Mouse (Mus musculus) myocyte (in vitro differentiated cells): Measurements from ENCODE around the gene Ism1. TPM values are rescaled to one million over a fixed set of nuclear protein-coding genes. Genes with fewer than 3 reads are reported as not detected.
A peak's percentile ranks its signal among the peaks of the same experiment; 100 is the strongest.

Experiments
- H3K27me3 ChIP-seq: one replicate; pipeline ENCODE4 v1.6.1; 2011; ENCODE audit not compliant: control insufficient read depth, insufficient read depth, insufficient read length
- H3K36me3 ChIP-seq: one replicate; pipeline ENCODE4 v1.6.1; 2011; ENCODE audit not compliant: control insufficient read depth, insufficient read depth
- H3K4me2 ChIP-seq: one replicate; pipeline ENCODE4 v1.6.1; 2011; ENCODE audit warnings: low read depth, control low read depth
- H3K4me3 ChIP-seq: one replicate; pipeline ENCODE4 v1.5.1; 2011; ENCODE audit warnings: mild to moderate bottlenecking, control low read depth, moderate library complexity
- H3K79me2 ChIP-seq: one replicate; pipeline ENCODE4 v1.6.1; 2011; ENCODE audit not compliant: control insufficient read depth, insufficient read depth
- H3ac ChIP-seq: one replicate; pipeline ENCODE4 v1.6.1; 2011; ENCODE audit not compliant: control insufficient read depth, insufficient read length
- CEBPB ChIP-seq: IDR thresholded peaks from 2 replicates; pipeline ENCODE4 v1.6.1; 2011; ENCODE audit warnings: mild to moderate bottlenecking, moderate library complexity; ENCODE audit not compliant: poor library complexity, insufficient read depth, severe bottlenecking
- E2F4 ChIP-seq: IDR thresholded peaks from one replicate; pipeline ENCODE4 v1.6.1; 2011; ENCODE audit warnings: mild to moderate bottlenecking, control low read depth, moderate library complexity; ENCODE audit not compliant: insufficient read depth
- MAX ChIP-seq: IDR thresholded peaks from one replicate; pipeline ENCODE4 v1.6.1; 2011; ENCODE audit warnings: low read depth, mild to moderate bottlenecking, control low read depth
- MYOD1 ChIP-seq, 3 experiments: IDR thresholded peaks; one replicate each; pipeline ENCODE4 v1.6.1; 2011; ENCODE audit warnings: control low read depth in 2 of 3, low read depth in 2 of 3, mild to moderate bottlenecking in 2 of 3, moderate library complexity in 1 of 3; ENCODE audit not compliant: insufficient read length in 2 of 3, control insufficient read depth in 1 of 3
- MYOG ChIP-seq, 3 experiments: IDR thresholded peaks; one replicate each; pipeline ENCODE4 v1.6.1; 2011; ENCODE audit warnings: control low read depth in 2 of 3, low read depth in 2 of 3, mild to moderate bottlenecking in 2 of 3; ENCODE audit not compliant: insufficient read length in 2 of 3, control insufficient read depth in 1 of 3, insufficient read depth in 1 of 3
- POLR2A ChIP-seq: IDR thresholded peaks from one replicate; pipeline ENCODE4 v1.6.1; 2011; ENCODE audit warnings: low read depth, mild to moderate bottlenecking, control low read depth, moderate library complexity; ENCODE audit not compliant: insufficient read length
- POLR2AphosphoS2 ChIP-seq: IDR thresholded peaks from one replicate; pipeline ENCODE4 v1.6.1; 2011; ENCODE audit warnings: low read depth, control low read depth; ENCODE audit not compliant: insufficient read length
- REST ChIP-seq: IDR thresholded peaks from one replicate; pipeline ENCODE4 v1.6.1; 2011; ENCODE audit warnings: mild to moderate bottlenecking, control low read depth, moderate library complexity; ENCODE audit not compliant: insufficient read depth, insufficient read length
- SRF ChIP-seq: IDR thresholded peaks from one replicate; pipeline ENCODE4 v1.6.1; 2011; ENCODE audit warnings: low read depth; ENCODE audit not compliant: control insufficient read depth, insufficient read length
- TCF12 ChIP-seq: IDR thresholded peaks from one replicate; pipeline ENCODE4 v1.6.1; 2011; ENCODE audit warnings: mild to moderate bottlenecking, control low read depth; ENCODE audit not compliant: poor library complexity, insufficient read depth, severe bottlenecking
- TCF3 ChIP-seq: IDR thresholded peaks from one replicate; pipeline ENCODE4 v1.6.1; 2011; ENCODE audit warnings: low read depth, control low read depth; ENCODE audit not compliant: insufficient read length
- USF1 ChIP-seq: IDR thresholded peaks from one replicate; pipeline ENCODE4 v1.6.1; 2011; ENCODE audit warnings: low read depth, mild to moderate bottlenecking, control low read depth, moderate library complexity
- polyA plus RNA-seq: library from polyadenylated mRNA; unstranded; fragments of >200 nt; fragmentation: generic; extraction: Trizol; gene quantifications from one replicate; pipeline ENCODE4 v1.2.1, GENCODE M21; 2012; ENCODE audit warnings: missing spikeins

The Ism1 gene
- polyA plus RNA-seq, 1 experiment = not detected

- H3ac ChIP-seq = no peak overlapping the region
- H3K27me3 ChIP-seq = peaks cover 26% of the 10 kb centered on the region
- H3K79me2 ChIP-seq = no peaks in the 10 kb centered on the region
- no peak overlapping the region for H3K4me3 ChIP-seq
- H3K36me3 ChIP-seq = no peaks in the 10 kb centered on the region
- TF ChIP-seq SRF (no peak), MAX (no peak), E2F4 (no peak), CEBPB (no peak), POLR2AphosphoS2 (no peak), MYOD1 (IDR thresholded peaks at IDR 0.05; ENCODE audit: control insufficient read depth in 1 of 3, insufficient read length in 2 of 3, low read depth in 2 of 3) (no peak), TCF3 (no peak), POLR2A (no peak), MYOG (IDR thresholded peaks at IDR 0.05; ENCODE audit: control insufficient read depth in 1 of 3, insufficient read depth in 1 of 3, insufficient read length in 2 of 3, low read depth in 2 of 3) (no peak), TCF12 (no peak), REST (no peak), USF1 (no peak)
- H3K4me2 ChIP-seq = peak overlapping the region; percentile 59
Observed at GRCm38 (mm10) chr2:139677065-139677762, 764 bp upstream of the Ism1 start.

DNA sequence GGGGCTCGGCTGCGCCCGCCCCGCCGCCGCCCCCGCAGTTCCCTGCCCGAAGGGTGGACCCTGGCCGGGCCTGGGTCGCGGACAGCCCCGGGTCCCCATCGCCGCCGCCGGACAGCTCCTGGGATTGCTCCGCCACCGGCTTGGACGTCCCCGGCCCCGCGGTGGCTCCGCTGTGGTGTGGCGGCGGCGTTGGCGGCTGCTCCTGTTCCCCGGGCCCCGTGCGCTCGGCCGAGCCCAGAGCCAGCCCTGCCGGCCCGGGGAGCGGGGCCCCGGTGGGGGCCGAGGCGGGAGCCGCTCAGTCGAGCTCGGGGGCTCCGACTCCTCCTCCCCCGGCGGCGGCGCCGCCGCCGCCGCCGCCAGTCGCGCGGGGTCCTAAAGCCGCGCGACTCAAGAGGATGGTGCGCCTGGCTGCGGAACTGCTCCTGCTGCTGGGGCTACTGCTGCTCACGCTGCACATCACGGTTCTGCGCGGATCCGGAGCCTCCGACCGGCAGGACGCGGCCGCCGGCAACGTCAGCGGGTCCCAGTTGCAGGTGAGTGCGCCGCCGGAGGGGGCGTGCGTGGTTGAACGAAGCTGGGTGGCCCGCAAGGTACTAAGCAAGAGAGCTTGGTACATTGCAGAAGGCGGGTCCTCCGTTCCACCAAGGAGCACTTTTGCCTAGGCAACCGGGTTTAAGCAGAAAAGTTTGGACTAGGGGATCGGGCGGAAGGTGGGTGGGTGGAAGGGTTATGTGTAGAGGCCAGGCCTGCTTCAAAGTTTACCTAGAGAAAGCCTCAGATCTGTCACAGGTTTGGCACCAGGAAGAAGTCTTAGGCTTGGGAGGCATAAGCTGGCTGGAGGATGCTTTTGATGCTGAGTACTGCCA lies 530 bp downstream of the Ism1 start:
- no peak overlapping the region for H3ac ChIP-seq
- no peaks in the 10 kb centered on the region for H3K36me3 ChIP-seq
- H3K27me3 ChIP-seq = peaks cover 26% of the 10 kb centered on the region
- H3K4me3 ChIP-seq = no peak overlapping the region
- H3K4me2 ChIP-seq = peak overlapping the region; percentile 59
- TF ChIP-seq POLR2A (no peak), TCF3 (no peak), TCF12 (no peak), CEBPB (no peak), SRF (no peak)
- no peaks in the 10 kb centered on the region for H3K79me2 ChIP-seq

- H3K4me3 ChIP-seq = no peak overlapping the region
- no peaks in the 10 kb centered on the region for H3K79me2 ChIP-seq
- H3K4me2 ChIP-seq = no peak overlapping the region
- TF ChIP-seq TCF12 (no peak), POLR2AphosphoS2 (no peak), E2F4 (no peak), MAX (no peak)
- peaks cover 18% of the 10 kb centered on the region for H3K27me3 ChIP-seq
- no peaks in the 10 kb centered on the region for H3K36me3 ChIP-seq
- H3ac ChIP-seq = no peak overlapping the region
Observed at GRCm38 (mm10) chr2:139682540-139682939, 4.6 kb downstream of the Ism1 start.

DNA sequence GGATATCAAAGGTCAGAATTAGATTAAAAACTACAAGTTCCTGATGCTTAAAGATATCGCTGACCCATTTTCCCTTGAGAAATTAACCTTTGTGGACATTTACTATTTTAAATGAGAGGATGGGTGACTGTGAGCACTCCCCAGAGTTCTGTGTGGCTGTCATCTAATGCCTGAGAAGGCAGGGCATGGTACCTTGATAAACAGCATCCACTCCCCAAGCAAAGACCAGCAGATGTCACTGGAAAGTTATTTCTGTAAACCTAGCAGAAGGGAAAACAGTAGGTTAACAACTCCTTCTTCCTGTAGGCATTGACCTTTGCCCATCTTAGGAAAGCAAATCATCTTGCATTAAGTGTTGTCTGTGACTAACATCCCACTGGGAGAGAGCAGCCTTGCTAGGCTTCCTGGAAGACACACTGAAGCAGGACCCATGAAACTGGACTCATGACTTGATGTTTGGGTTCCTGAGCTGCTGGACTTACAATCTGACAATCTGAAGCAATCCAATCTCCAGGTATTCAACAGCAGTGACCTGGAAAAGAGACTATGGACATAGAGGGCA lies 11.5 kb downstream of the Ism1 start:
- no peaks in the 10 kb centered on the region for H3K79me2 ChIP-seq
- no peak overlapping the region for H3K4me3 ChIP-seq
- TF ChIP-seq MAX = no peak
- no peak for TF ChIP-seq POLR2AphosphoS2
- TF ChIP-seq USF1 = no peak
- no peak for TF ChIP-seq CEBPB
- TF ChIP-seq POLR2A = no peak
- TF ChIP-seq MYOD1 (IDR thresholded peaks at IDR 0.05; ENCODE audit: control insufficient read depth in 1 of 3, insufficient read length in 2 of 3, low read depth in 2 of 3) = no peak
- TF ChIP-seq TCF3 = no peak
- no peak for TF ChIP-seq MYOG (IDR thresholded peaks at IDR 0.05; ENCODE audit: control insufficient read depth in 1 of 3, insufficient read depth in 1 of 3, insufficient read length in 2 of 3, low read depth in 2 of 3)
- TF ChIP-seq SRF = no peak
- TF ChIP-seq TCF12 = no peak
- TF ChIP-seq REST = no peak
- no peak for TF ChIP-seq E2F4
- no peaks in the 10 kb centered on the region for H3K27me3 ChIP-seq
- no peaks in the 10 kb centered on the region for H3K36me3 ChIP-seq
- no peak overlapping the region for H3ac ChIP-seq
- H3K4me2 ChIP-seq = no peak overlapping the region

- TF ChIP-seq POLR2AphosphoS2 = no peak
- TF ChIP-seq MYOD1 (IDR thresholded peaks at IDR 0.05; ENCODE audit: control insufficient read depth in 1 of 3, insufficient read length in 2 of 3, low read depth in 2 of 3) = no peak
- no peak for TF ChIP-seq TCF12
- no peak for TF ChIP-seq MAX
- TF ChIP-seq E2F4 = no peak
- no peak for TF ChIP-seq USF1
- TF ChIP-seq POLR2A = no peak
- no peak for TF ChIP-seq SRF
- TF ChIP-seq MYOG (IDR thresholded peaks at IDR 0.05; ENCODE audit: control insufficient read depth in 1 of 3, insufficient read depth in 1 of 3, insufficient read length in 2 of 3, low read depth in 2 of 3) = no peak
- no peak for TF ChIP-seq CEBPB
- no peak for TF ChIP-seq REST
- no peak for TF ChIP-seq TCF3
- no peak overlapping the region for H3ac ChIP-seq
- H3K36me3 ChIP-seq = no peaks in the 10 kb centered on the region
Observed at GRCm38 (mm10) chr2:139693521-139693920, 15.5 kb downstream of the Ism1 start.

More at GRCm38 (mm10) chr2:139693521-139693920, 15.5 kb downstream of the Ism1 start:
- H3K4me3 ChIP-seq = no peak overlapping the region
- no peak overlapping the region for H3K4me2 ChIP-seq
- no peaks in the 10 kb centered on the region for H3K79me2 ChIP-seq
- H3K27me3 ChIP-seq = no peaks in the 10 kb centered on the region
